Mouse (Mus musculus): ENCODE data around the gene Lhfpl4. TPM values are rescaled to one million over a fixed set of nuclear protein-coding genes. Genes with fewer than 3 reads are reported as not detected.

Gene Lhfpl4
- polyA plus RNA-seq, 1 experiment from 2014 or later = 8.8 TPM

DNA sequence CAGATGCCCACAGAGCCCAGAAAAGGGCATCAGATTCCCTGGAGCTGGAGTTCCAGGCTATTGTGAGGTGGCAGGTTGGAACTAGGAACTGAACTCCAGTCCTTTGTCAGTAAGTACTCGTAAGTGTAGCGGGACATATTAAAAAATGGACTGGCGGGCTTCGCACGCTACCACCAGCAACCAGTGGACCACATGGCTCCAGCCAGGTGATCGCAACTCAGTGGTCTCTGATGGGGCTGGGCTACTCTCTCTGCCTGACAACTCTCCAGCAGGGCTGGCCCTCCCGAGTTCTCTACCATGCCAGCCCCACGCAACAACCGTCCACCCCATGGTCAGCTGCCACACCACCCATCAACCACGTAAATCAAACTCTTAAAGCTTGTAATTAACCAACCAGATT is 35.1 kb downstream of the Lhfpl4 start:
- Histone ChIP-seq H3K4me1 (ENCODE audit: control insufficient read depth, insufficient read depth, low read length) (no peaks in the 10 kb centered on the region), H3K4me3 (ENCODE audit: low read depth, low read length) (no peak overlapping the region), H3K9ac (ENCODE audit: low read length) (no peak overlapping the region), H3K36me3 (ENCODE audit: control insufficient read depth, insufficient read depth, low read length) (peaks cover 24% of the 10 kb centered on the region), H3K9me3 (replicated peaks; ENCODE audit: control insufficient read depth, low read length) (no peaks in the 10 kb centered on the region), H3K27me3 (replicated peaks; ENCODE audit: control insufficient read depth, insufficient read depth, low read length) (no peaks in the 10 kb centered on the region), H3K4me2 (ENCODE audit: low read length) (no peak overlapping the region), H3K27ac (ENCODE audit: low read depth, low read length) (no peak overlapping the region)
- ATAC-seq = no peak
- no peak for DNase-seq (ENCODE audit: low spot score)
- 95% methylated on average over 10 of the region's 10 CpGs for WGBS

DNA sequence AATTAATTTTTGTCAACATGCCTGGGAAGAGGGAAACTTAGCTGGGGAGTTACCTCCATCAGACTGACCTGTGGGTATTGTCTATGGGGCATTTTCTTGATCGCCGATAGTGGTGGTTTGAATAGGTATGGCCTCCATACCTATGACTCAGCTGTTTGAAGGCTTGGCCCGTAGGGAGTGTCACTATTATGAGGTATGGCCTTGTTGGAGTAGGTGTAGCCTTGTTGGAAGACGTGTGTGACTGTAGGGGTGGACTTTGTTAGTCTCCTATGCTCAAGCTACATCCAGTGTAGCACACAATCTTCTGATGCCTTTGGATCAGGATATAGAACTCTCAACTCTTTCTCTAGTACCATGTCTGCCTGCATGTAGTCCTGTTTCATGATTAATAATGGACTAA is 39.1 kb downstream of the Lhfpl4 start:
- H3K9ac ChIP-seq (ENCODE audit: low read length) = no peak overlapping the region
- peaks cover 63% of the 10 kb centered on the region for H3K36me3 ChIP-seq (ENCODE audit: control insufficient read depth, insufficient read depth, low read length)
- H3K4me2 ChIP-seq (ENCODE audit: low read length) = no peak overlapping the region
- H3K27me3 ChIP-seq (replicated peaks; ENCODE audit: control insufficient read depth, insufficient read depth, low read length) = no peaks in the 10 kb centered on the region
- H3K27ac ChIP-seq (ENCODE audit: low read depth, low read length) = no peak overlapping the region
- DNase-seq (ENCODE audit: low spot score) (no peak), ATAC-seq (no peak)
- no peak overlapping the region for H3K4me3 ChIP-seq (ENCODE audit: low read depth, low read length)
- no peaks in the 10 kb centered on the region for H3K4me1 ChIP-seq (ENCODE audit: control insufficient read depth, insufficient read depth, low read length)
- WGBS = 92% methylated on average over 4 of the region's 4 CpGs
- no peaks in the 10 kb centered on the region for H3K9me3 ChIP-seq (replicated peaks; ENCODE audit: control insufficient read depth, low read length)

DNA sequence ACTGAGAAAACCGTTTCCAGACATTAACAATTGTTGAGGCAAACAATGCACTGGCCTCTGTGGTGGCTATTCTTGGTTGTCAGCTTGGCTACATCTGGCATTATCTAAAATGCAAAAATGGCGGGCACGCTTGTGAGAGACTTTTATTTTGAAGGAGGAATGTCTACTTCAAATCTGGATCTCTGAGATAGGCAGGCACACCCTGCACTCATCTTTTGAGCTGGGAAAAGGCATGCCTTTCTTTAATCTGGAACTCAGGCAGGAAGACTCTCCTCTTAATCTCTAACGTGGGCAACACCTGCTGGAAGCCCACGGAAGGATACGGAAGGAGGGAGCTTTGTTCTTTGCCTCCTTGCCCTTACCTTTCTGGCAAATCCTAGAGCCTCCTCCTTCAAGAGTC is 40.3 kb downstream of the Lhfpl4 start:
- WGBS = 80% methylated on average over 6 of the region's 6 CpGs
- Histone ChIP-seq H3K9ac (ENCODE audit: low read length) (no peak overlapping the region), H3K4me1 (ENCODE audit: control insufficient read depth, insufficient read depth, low read length) (no peaks in the 10 kb centered on the region), H3K27me3 (replicated peaks; ENCODE audit: control insufficient read depth, insufficient read depth, low read length) (no peaks in the 10 kb centered on the region), H3K36me3 (ENCODE audit: control insufficient read depth, insufficient read depth, low read length) (peaks cover 68% of the 10 kb centered on the region), H3K4me3 (ENCODE audit: low read depth, low read length) (no peak overlapping the region), H3K4me2 (ENCODE audit: low read length) (no peak overlapping the region), H3K9me3 (replicated peaks; ENCODE audit: control insufficient read depth, low read length) (no peaks in the 10 kb centered on the region), H3K27ac (ENCODE audit: low read depth, low read length) (no peak overlapping the region)
- DNase-seq (ENCODE audit: low spot score) (no peak), ATAC-seq (no peak)

DNA sequence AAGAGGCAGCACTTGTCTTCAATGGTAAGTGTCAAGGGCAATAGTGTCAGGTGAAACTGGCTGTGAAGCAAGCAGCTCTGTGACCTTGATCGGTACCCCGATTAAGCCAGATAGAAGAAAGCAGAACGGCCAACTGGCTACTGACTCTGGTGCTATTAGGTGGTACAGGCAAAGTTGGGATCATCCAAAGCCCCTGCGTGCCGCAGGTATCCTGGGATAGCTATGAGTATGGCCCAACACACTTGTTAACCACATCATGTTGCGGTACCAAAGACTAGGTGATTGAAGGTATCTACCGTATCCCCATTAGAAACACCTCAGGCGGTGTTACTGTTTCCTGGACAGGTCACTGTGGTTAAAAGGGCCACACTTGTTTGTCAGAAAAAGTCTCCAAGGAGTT is 41.1 kb downstream of the Lhfpl4 start:
- DNase-seq (ENCODE audit: low spot score) = no peak
- Histone ChIP-seq H3K9me3 (replicated peaks; ENCODE audit: control insufficient read depth, low read length) (no peaks in the 10 kb centered on the region), H3K4me2 (ENCODE audit: low read length) (no peak overlapping the region), H3K36me3 (ENCODE audit: control insufficient read depth, insufficient read depth, low read length) (peaks cover 76% of the 10 kb centered on the region), H3K27me3 (replicated peaks; ENCODE audit: control insufficient read depth, insufficient read depth, low read length) (no peaks in the 10 kb centered on the region), H3K9ac (ENCODE audit: low read length) (no peak overlapping the region), H3K4me1 (ENCODE audit: control insufficient read depth, insufficient read depth, low read length) (no peaks in the 10 kb centered on the region), H3K27ac (ENCODE audit: low read depth, low read length) (no peak overlapping the region), H3K4me3 (ENCODE audit: low read depth, low read length) (no peak overlapping the region)
- 98% methylated on average over 8 of the region's 8 CpGs for WGBS
- no peak for ATAC-seq

DNA sequence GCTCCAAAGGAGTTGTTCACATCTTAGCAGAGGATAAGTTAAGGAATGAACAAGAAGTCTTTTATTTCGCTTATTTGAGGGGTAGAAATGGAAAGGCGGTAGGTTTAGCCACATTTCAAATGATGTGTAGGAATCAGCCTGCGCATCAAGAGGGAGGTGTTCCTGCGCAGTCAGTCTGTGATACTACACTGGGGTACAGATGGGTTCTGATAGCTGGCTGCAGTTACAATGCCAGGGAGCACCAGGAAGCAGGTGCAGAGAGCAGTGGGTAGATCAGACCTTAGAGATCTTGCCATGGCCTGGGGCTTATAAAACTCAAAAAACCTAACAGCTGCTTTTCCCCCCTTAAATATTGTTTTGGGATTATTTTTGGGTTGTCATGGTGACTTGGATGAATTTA is 49.9 kb downstream of the Lhfpl4 start:
- no peak overlapping the region for H3K27ac ChIP-seq (ENCODE audit: low read depth, low read length)
- H3K4me2 ChIP-seq (ENCODE audit: low read length) = no peak overlapping the region
- DNase-seq (ENCODE audit: low spot score) (no peak), ATAC-seq (no peak)
- H3K36me3 ChIP-seq (ENCODE audit: control insufficient read depth, insufficient read depth, low read length) = peaks cover 84% of the 10 kb centered on the region
- H3K9ac ChIP-seq (ENCODE audit: low read length) = no peak overlapping the region
- no peaks in the 10 kb centered on the region for H3K9me3 ChIP-seq (replicated peaks; ENCODE audit: control insufficient read depth, low read length)
- no peaks in the 10 kb centered on the region for H3K4me1 ChIP-seq (ENCODE audit: control insufficient read depth, insufficient read depth, low read length)
- H3K4me3 ChIP-seq (ENCODE audit: low read depth, low read length) = no peak overlapping the region
- WGBS = 92% methylated on average over 4 of the region's 4 CpGs
- no peaks in the 10 kb centered on the region for H3K27me3 ChIP-seq (replicated peaks; ENCODE audit: control insufficient read depth, insufficient read depth, low read length)

DNA sequence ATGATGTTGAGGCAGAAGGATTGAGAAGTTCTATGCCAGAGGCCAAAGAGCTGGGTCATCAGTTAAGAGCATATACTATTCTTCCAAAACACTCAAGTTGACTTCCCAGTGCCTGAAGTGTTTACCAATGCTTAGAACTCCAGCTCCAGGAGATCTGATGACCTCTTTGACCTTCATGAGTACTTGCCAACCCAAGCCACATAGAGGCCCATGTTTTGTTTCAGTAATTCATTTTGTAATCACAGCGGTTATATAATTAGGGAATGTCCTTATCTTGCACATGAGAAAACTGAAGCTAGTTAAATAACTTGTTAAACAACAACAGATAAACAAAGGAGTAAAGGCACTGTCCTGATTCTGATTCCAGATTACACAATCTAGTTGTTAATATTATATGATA is 50.4 kb downstream of the Lhfpl4 start:
- Histone ChIP-seq H3K9me3 (replicated peaks; ENCODE audit: control insufficient read depth, low read length) (no peaks in the 10 kb centered on the region), H3K4me3 (ENCODE audit: low read depth, low read length) (no peak overlapping the region), H3K27me3 (replicated peaks; ENCODE audit: control insufficient read depth, insufficient read depth, low read length) (no peaks in the 10 kb centered on the region), H3K9ac (ENCODE audit: low read length) (no peak overlapping the region), H3K4me1 (ENCODE audit: control insufficient read depth, insufficient read depth, low read length) (no peaks in the 10 kb centered on the region), H3K4me2 (ENCODE audit: low read length) (no peak overlapping the region), H3K27ac (ENCODE audit: low read depth, low read length) (no peak overlapping the region), H3K36me3 (ENCODE audit: control insufficient read depth, insufficient read depth, low read length) (peaks cover 81% of the 10 kb centered on the region)
- WGBS = 97% methylated on average over 1 of the region's 1 CpGs
- DNase-seq (ENCODE audit: low spot score) (no peak), ATAC-seq (no peak)

DNA sequence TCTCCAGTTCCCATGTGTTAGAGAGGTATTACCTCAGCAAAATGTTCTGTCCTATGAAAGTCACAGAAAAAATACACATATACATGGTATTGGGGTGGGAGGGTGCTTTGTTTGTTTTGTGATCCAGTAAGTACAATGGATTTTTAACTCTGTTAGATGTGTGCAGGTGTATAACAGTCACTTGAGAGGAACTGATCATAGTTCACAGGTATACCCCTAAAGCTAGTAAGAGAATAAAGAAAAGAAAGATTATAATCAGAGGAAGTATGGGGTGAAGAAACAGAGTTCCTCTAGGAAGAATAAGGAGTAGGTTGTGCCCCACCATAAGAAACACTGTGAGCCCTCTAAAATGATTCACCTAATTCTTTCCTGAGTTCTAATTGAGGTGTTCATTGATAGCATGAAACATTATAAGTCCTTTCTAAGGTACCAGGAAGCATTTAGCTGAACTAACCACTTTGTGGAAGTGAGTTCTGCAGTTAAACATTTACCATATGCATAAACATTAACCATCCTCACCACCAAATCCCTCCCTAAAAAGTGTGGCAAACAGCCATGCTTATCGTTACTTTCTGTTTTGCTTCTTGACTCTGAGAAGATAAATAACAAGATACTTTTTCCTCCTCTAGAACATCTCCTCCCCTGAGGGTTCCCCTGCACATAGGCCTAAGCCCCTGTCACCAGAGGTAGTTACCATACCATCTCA is 53.6 kb downstream of the Lhfpl4 start:
- no peak overlapping the region for H3K4me3 ChIP-seq (ENCODE audit: low read depth, low read length)
- no peak for DNase-seq (ENCODE audit: low spot score)
- H3K27ac ChIP-seq (ENCODE audit: low read depth, low read length) = no peak overlapping the region
- no peaks in the 10 kb centered on the region for H3K27me3 ChIP-seq (replicated peaks; ENCODE audit: control insufficient read depth, insufficient read depth, low read length)
- H3K4me1 ChIP-seq (ENCODE audit: control insufficient read depth, insufficient read depth, low read length) = no peaks in the 10 kb centered on the region
- no peak for ATAC-seq
- peaks cover 77% of the 10 kb centered on the region for H3K36me3 ChIP-seq (ENCODE audit: control insufficient read depth, insufficient read depth, low read length)
- H3K9me3 ChIP-seq (replicated peaks; ENCODE audit: control insufficient read depth, low read length) = no peaks in the 10 kb centered on the region
- no peak overlapping the region for H3K9ac ChIP-seq (ENCODE audit: low read length)
- WGBS = 87% methylated on average over 1 of the region's 1 CpGs
- no peak overlapping the region for H3K4me2 ChIP-seq (ENCODE audit: low read length)

DNA sequence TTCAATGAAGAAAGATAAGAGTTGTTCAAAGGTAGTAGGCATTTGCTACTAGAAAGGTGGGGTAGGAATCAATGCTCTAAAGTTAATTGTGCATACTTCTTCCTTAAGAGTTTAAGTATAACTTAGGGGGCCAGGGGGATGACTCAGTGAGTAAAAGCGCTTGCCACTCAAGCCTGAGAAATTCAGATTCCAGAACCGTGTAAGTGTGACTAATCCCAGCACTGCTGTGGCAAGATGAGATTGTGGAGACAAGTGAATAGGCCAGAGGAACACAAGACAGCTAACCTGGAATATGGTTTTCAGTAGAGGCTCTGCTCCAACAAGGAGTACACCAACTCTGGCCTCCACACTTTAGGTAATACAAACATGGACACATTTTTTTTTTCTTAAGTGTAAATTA is 61.8 kb downstream of the Lhfpl4 start:
- Histone ChIP-seq H3K36me3 (ENCODE audit: control insufficient read depth, insufficient read depth, low read length) (peaks cover 66% of the 10 kb centered on the region), H3K4me1 (ENCODE audit: control insufficient read depth, insufficient read depth, low read length) (no peaks in the 10 kb centered on the region), H3K4me2 (ENCODE audit: low read length) (no peak overlapping the region), H3K27me3 (replicated peaks; ENCODE audit: control insufficient read depth, insufficient read depth, low read length) (no peaks in the 10 kb centered on the region), H3K9me3 (replicated peaks; ENCODE audit: control insufficient read depth, low read length) (no peaks in the 10 kb centered on the region), H3K4me3 (ENCODE audit: low read depth, low read length) (no peak overlapping the region), H3K9ac (ENCODE audit: low read length) (no peak overlapping the region), H3K27ac (ENCODE audit: low read depth, low read length) (no peak overlapping the region)
- 78% methylated on average over 2 of the region's 2 CpGs for WGBS
- ATAC-seq = no peak
- no peak for DNase-seq (ENCODE audit: low spot score)

DNA sequence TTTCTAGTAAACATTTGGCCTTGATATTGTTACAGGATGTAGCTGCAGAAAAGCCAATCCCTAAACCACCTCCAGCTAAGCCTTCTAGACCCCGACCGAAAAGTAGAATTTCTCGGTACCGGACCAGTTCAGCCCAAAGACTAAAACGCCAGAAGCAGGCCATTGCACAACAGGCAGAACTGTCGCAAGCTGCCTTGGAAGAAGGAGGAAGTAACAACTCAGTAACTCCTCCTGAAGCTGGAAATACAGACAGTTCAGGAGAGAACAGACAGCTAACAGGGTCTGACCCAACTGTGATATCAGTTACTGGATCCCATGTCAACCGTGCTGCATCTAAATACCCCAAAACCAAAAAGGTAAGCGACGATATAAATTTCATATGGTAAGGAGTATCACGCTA is 74.4 kb downstream of the Lhfpl4 start:
- no peaks in the 10 kb centered on the region for H3K27me3 ChIP-seq (replicated peaks; ENCODE audit: control insufficient read depth, insufficient read depth, low read length)
- no peak overlapping the region for H3K4me3 ChIP-seq (ENCODE audit: low read depth, low read length)
- H3K27ac ChIP-seq (ENCODE audit: low read depth, low read length) = no peak overlapping the region
- no peak overlapping the region for H3K9ac ChIP-seq (ENCODE audit: low read length)
- DNase-seq (ENCODE audit: low spot score) (no peak), ATAC-seq (no peak)
- H3K9me3 ChIP-seq (replicated peaks; ENCODE audit: control insufficient read depth, low read length) = no peaks in the 10 kb centered on the region
- peaks cover 84% of the 10 kb centered on the region for H3K36me3 ChIP-seq (ENCODE audit: control insufficient read depth, insufficient read depth, low read length)
- no peak overlapping the region for H3K4me2 ChIP-seq (ENCODE audit: low read length)
- 95% methylated on average over 10 of the region's 10 CpGs for WGBS
- no peaks in the 10 kb centered on the region for H3K4me1 ChIP-seq (ENCODE audit: control insufficient read depth, insufficient read depth, low read length)
